Mouse (Mus musculus) adrenal gland, adult 18-20 months (tissue): ENCODE measurements around the gene Scd2. TPM values are rescaled to one million over a fixed set of nuclear protein-coding genes. Genes with fewer than 3 reads are reported as not detected.
A peak's percentile ranks its signal among the peaks of the same experiment; 100 is the strongest.
"Not testable (repeated sequence)": the region's sequence is repeated elsewhere in the genome, so short reads cannot be mapped to it uniquely, and the experiment has no call there.

Experiments
- DNase-seq, 2 experiments: peaks; one replicate each; pipeline ENCODE4 v3.0.0; 2021 to 2022; ENCODE audit warnings: low spot score in 2 of 2
- total RNA-seq, 2 experiments: library from RNA; stranded (reverse); gene quantifications; 1 replicate in 1 of 2; 2 replicates in 1 of 2; pipeline ENCODE4 v1.2.3; 2021

Gene Scd2
- total RNA-seq, 2 experiments from 2014 or later = 836 to 847 TPM

- DNase-seq = no peak
Measured at GRCm38 (mm10) chr19:44267499-44268002, 25.9 kb upstream of the Scd2 start.

GRCm38 (mm10) chr19:44273711-44274110 is 19.8 kb upstream of the Scd2 start:
- DNase-seq = no peak

- DNase-seq = no peak
Measured at GRCm38 (mm10) chr19:44274452-44274851, 19.0 kb upstream of the Scd2 start.

- no peak for DNase-seq
Measured at GRCm38 (mm10) chr19:44275418-44275817, 18.1 kb upstream of the Scd2 start.

- DNase-seq = no peak
Measured at GRCm38 (mm10) chr19:44276861-44277260, 16.6 kb upstream of the Scd2 start.

- no peak for DNase-seq
Measured at GRCm38 (mm10) chr19:44277931-44278330, 15.5 kb upstream of the Scd2 start.

GRCm38 (mm10) chr19:44280755-44281154 is 12.7 kb upstream of the Scd2 start:
- no peak for DNase-seq

GRCm38 (mm10) chr19:44281825-44282447 is 11.5 kb upstream of the Scd2 start:
- not testable (repeated sequence) for DNase-seq

GRCm38 (mm10) chr19:44282534-44283156 is 10.8 kb upstream of the Scd2 start:
- DNase-seq = no peak

- DNase-seq = no peak
Measured at GRCm38 (mm10) chr19:44283157-44284024, 10.1 kb upstream of the Scd2 start.

GRCm38 (mm10) chr19:44284025-44284695 is 9.3 kb upstream of the Scd2 start:
- DNase-seq = peak; percentile 74 to 80

- DNase-seq = no peak
Measured at GRCm38 (mm10) chr19:44284723-44285122, 8.8 kb upstream of the Scd2 start.

- no peak for DNase-seq
Measured at GRCm38 (mm10) chr19:44285554-44285953, 7.9 kb upstream of the Scd2 start.

GRCm38 (mm10) chr19:44286109-44286508 is 7.4 kb upstream of the Scd2 start:
- DNase-seq = no peak

GRCm38 (mm10) chr19:44287415-44288110 is 5.9 kb upstream of the Scd2 start:
- DNase-seq = no peak

GRCm38 (mm10) chr19:44292083-44292482 is 1.4 kb upstream of the Scd2 start:
- no peak for DNase-seq

GRCm38 (mm10) chr19:44292483-44292882 is 991 bp upstream of the Scd2 start:
- DNase-seq = no peak

GRCm38 (mm10) chr19:44293769-44294551 is 486 bp downstream of the Scd2 start:
- DNase-seq = peak; percentile 81 to 90

GRCm38 (mm10) chr19:44294588-44295041 is 1.1 kb downstream of the Scd2 start:
- peak; percentile 87 for DNase-seq

GRCm38 (mm10) chr19:44295251-44295650 is 1.8 kb downstream of the Scd2 start:
- DNase-seq = no peak
